Mouse (Mus musculus): Measurements from ENCODE around the gene Timm8b. TPM values are rescaled to one million over a fixed set of nuclear protein-coding genes. Genes with fewer than 3 reads are reported as not detected.

Timm8b gene
- polyA plus RNA-seq, 1 experiment: 184 TPM

DNA sequence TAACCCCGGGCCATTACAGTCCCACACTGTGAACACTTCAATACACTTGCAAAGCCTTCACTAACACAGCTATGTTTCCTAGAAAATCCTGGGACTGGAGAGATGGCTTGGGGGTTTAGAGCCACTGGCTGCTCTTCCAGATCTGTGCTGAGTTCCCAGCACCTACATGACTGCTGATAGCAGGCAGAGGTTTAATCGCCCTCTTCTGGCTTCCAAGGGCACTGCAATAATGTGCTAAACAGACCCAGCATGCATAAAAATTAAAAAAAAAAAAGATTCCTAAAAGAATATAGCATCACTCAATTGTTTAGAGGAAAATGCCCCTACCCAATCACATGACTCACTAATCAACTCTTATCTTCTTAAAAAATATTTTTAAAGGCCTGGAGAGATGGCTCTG, 29.3 kb downstream of the Timm8b start:
- no peaks in the 10 kb centered on the region for H3K27me3 ChIP-seq (ENCODE audit: control insufficient read depth, insufficient read depth, insufficient read length)
- H3K36me3 ChIP-seq (ENCODE audit: control insufficient read depth, insufficient read depth): peaks cover 14% of the 10 kb centered on the region
- TF ChIP-seq TCF3 (IDR thresholded peaks at IDR 0.05; ENCODE audit: insufficient read length, low read depth) (no peak), MYOG (IDR thresholded peaks at IDR 0.05; ENCODE audit: control insufficient read depth in 1 of 3, insufficient read depth in 1 of 3, insufficient read length in 2 of 3, low read depth in 2 of 3) (no peak), POLR2AphosphoS2 (IDR thresholded peaks at IDR 0.05; ENCODE audit: insufficient read length, low read depth) (no peak), SRF (IDR thresholded peaks at IDR 0.05; ENCODE audit: control insufficient read depth, insufficient read length, low read depth) (no peak), MYOD1 (IDR thresholded peaks at IDR 0.05; ENCODE audit: control insufficient read depth in 1 of 3, insufficient read length in 2 of 3, low read depth in 2 of 3) (no peak), TCF12 (IDR thresholded peaks at IDR 0.05; ENCODE audit: insufficient read depth, poor library complexity, severe bottlenecking) (no peak), REST (IDR thresholded peaks at IDR 0.05; ENCODE audit: insufficient read depth, insufficient read length) (no peak), CEBPB (IDR thresholded peaks at IDR 0.05; ENCODE audit: insufficient read depth, poor library complexity, severe bottlenecking) (no peak), E2F4 (IDR thresholded peaks at IDR 0.05; ENCODE audit: insufficient read depth) (no peak), POLR2A (IDR thresholded peaks at IDR 0.05; ENCODE audit: insufficient read length, low read depth) (no peak), USF1 (IDR thresholded peaks at IDR 0.05; ENCODE audit: low read depth) (no peak), MAX (IDR thresholded peaks at IDR 0.05; ENCODE audit: low read depth) (no peak)
- H3K4me2 ChIP-seq (ENCODE audit: low read depth): no peak overlapping the region
- no peaks in the 10 kb centered on the region for H3K79me2 ChIP-seq (ENCODE audit: control insufficient read depth, insufficient read depth)
- H3ac ChIP-seq (ENCODE audit: control insufficient read depth, insufficient read length): no peak overlapping the region
- no peak overlapping the region for H3K4me3 ChIP-seq

DNA sequence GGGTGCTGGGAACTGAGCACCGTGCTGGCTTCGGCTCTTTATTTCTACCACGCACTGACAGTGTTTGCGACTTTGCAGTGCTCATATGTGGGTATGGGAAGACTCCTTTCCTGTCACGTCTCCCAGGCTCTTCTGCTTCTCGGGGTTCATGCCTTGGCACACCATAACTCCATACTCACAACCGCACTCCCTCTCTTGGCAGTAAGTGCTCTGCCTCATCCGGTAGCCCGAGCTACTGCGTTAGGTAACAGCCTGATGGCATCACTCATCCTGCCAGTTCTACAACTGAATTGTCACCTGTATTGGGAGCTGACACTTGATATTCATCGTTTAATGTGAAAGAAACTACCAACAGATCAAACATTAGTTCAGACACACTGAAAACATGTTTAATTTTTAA, 30.6 kb downstream of the Timm8b start:
- H3ac ChIP-seq (ENCODE audit: control insufficient read depth, insufficient read length): no peak overlapping the region
- no peaks in the 10 kb centered on the region for H3K79me2 ChIP-seq (ENCODE audit: control insufficient read depth, insufficient read depth)
- no peaks in the 10 kb centered on the region for H3K27me3 ChIP-seq (ENCODE audit: control insufficient read depth, insufficient read depth, insufficient read length)
- TF ChIP-seq SRF (IDR thresholded peaks at IDR 0.05; ENCODE audit: control insufficient read depth, insufficient read length, low read depth) (no peak), CEBPB (IDR thresholded peaks at IDR 0.05; ENCODE audit: insufficient read depth, poor library complexity, severe bottlenecking) (no peak), MAX (IDR thresholded peaks at IDR 0.05; ENCODE audit: low read depth) (no peak), E2F4 (IDR thresholded peaks at IDR 0.05; ENCODE audit: insufficient read depth) (no peak), MYOG (IDR thresholded peaks at IDR 0.05; ENCODE audit: control insufficient read depth in 1 of 3, insufficient read depth in 1 of 3, insufficient read length in 2 of 3, low read depth in 2 of 3) (no peak), USF1 (IDR thresholded peaks at IDR 0.05; ENCODE audit: low read depth) (no peak), REST (IDR thresholded peaks at IDR 0.05; ENCODE audit: insufficient read depth, insufficient read length) (no peak), MYOD1 (IDR thresholded peaks at IDR 0.05; ENCODE audit: control insufficient read depth in 1 of 3, insufficient read length in 2 of 3, low read depth in 2 of 3) (no peak), POLR2AphosphoS2 (IDR thresholded peaks at IDR 0.05; ENCODE audit: insufficient read length, low read depth) (no peak), TCF12 (IDR thresholded peaks at IDR 0.05; ENCODE audit: insufficient read depth, poor library complexity, severe bottlenecking) (no peak), TCF3 (IDR thresholded peaks at IDR 0.05; ENCODE audit: insufficient read length, low read depth) (no peak), POLR2A (IDR thresholded peaks at IDR 0.05; ENCODE audit: insufficient read length, low read depth) (no peak)
- no peak overlapping the region for H3K4me2 ChIP-seq (ENCODE audit: low read depth)
- peaks cover 14% of the 10 kb centered on the region for H3K36me3 ChIP-seq (ENCODE audit: control insufficient read depth, insufficient read depth)
- no peak overlapping the region for H3K4me3 ChIP-seq

DNA sequence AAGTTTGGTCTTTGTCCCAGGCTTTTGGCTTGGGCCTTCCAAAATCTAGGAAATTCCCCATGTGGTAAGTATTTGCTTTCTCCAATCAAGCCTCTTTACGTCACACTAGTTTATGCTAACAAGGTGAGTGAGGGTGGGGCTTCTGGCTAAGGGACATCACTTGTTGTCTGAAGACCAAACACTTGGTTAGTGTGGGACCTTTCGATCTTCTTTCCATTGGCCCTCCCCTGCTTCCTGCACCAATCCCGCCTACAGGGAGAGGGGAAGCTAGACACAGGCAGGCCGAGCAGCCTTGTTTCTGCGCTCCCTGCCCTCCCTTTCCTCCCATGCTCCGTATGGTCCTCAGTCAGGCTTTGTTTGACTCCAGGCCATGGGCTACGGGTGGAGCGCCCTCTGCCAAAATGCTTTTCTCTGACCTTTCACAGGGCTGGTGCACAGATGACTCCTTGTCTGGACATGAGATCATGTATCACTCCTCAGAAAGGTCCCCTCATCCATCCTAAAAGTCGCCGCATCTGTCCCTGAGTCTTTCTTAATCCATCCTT, 43.2 kb downstream of the Timm8b start:
- Histone ChIP-seq H3K27me3 (ENCODE audit: control insufficient read depth, insufficient read depth, insufficient read length) (no peaks in the 10 kb centered on the region), H3K36me3 (ENCODE audit: control insufficient read depth, insufficient read depth) (peaks cover 39% of the 10 kb centered on the region), H3K79me2 (ENCODE audit: control insufficient read depth, insufficient read depth) (no peaks in the 10 kb centered on the region), H3ac (ENCODE audit: control insufficient read depth, insufficient read length) (no peak overlapping the region), H3K4me2 (ENCODE audit: low read depth) (no peak overlapping the region), H3K4me3 (no peak overlapping the region)
- TF ChIP-seq MYOG (IDR thresholded peaks at IDR 0.05; ENCODE audit: control insufficient read depth in 1 of 3, insufficient read depth in 1 of 3, insufficient read length in 2 of 3, low read depth in 2 of 3) (no peak), MAX (IDR thresholded peaks at IDR 0.05; ENCODE audit: low read depth) (no peak)

DNA sequence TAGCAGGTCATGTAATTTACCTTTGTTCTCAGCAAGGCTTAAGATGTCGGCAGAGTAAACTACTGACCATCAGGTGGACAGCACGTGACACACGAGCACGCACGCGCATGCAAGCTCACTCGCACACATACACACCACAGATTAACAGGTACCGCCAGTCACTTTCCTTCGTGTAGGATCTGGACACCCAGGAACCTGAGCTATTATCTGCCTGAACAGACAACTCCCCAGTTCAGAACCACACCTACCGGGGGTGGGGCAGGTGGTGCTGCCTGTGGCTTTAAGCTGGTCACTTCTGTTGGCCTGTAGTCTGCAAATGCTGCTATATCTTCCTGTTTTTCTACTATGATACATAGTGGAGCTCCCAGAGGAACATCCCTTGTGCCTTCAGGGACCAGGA, 46.8 kb downstream of the Timm8b start:
- Histone ChIP-seq H3K4me3 (no peak overlapping the region), H3K27me3 (ENCODE audit: control insufficient read depth, insufficient read depth, insufficient read length) (no peaks in the 10 kb centered on the region), H3K36me3 (ENCODE audit: control insufficient read depth, insufficient read depth) (peaks cover 41% of the 10 kb centered on the region), H3ac (ENCODE audit: control insufficient read depth, insufficient read length) (no peak overlapping the region), H3K4me2 (ENCODE audit: low read depth) (no peak overlapping the region), H3K79me2 (ENCODE audit: control insufficient read depth, insufficient read depth) (no peaks in the 10 kb centered on the region)
- no peak for TF ChIP-seq E2F4 (IDR thresholded peaks at IDR 0.05; ENCODE audit: insufficient read depth)
- TF ChIP-seq REST (IDR thresholded peaks at IDR 0.05; ENCODE audit: insufficient read depth, insufficient read length): no peak
- no peak for TF ChIP-seq POLR2A (IDR thresholded peaks at IDR 0.05; ENCODE audit: insufficient read length, low read depth)
- no peak for TF ChIP-seq USF1 (IDR thresholded peaks at IDR 0.05; ENCODE audit: low read depth)
- no peak for TF ChIP-seq MAX (IDR thresholded peaks at IDR 0.05; ENCODE audit: low read depth)
- TF ChIP-seq TCF3 (IDR thresholded peaks at IDR 0.05; ENCODE audit: insufficient read length, low read depth): no peak
- no peak for TF ChIP-seq CEBPB (IDR thresholded peaks at IDR 0.05; ENCODE audit: insufficient read depth, poor library complexity, severe bottlenecking)
- TF ChIP-seq SRF (IDR thresholded peaks at IDR 0.05; ENCODE audit: control insufficient read depth, insufficient read length, low read depth): no peak
- no peak for TF ChIP-seq POLR2AphosphoS2 (IDR thresholded peaks at IDR 0.05; ENCODE audit: insufficient read length, low read depth)
- no peak for TF ChIP-seq MYOG (IDR thresholded peaks at IDR 0.05; ENCODE audit: control insufficient read depth in 1 of 3, insufficient read depth in 1 of 3, insufficient read length in 2 of 3, low read depth in 2 of 3)
- TF ChIP-seq TCF12 (IDR thresholded peaks at IDR 0.05; ENCODE audit: insufficient read depth, poor library complexity, severe bottlenecking): no peak
- TF ChIP-seq MYOD1 (IDR thresholded peaks at IDR 0.05; ENCODE audit: control insufficient read depth in 1 of 3, insufficient read length in 2 of 3, low read depth in 2 of 3): no peak

Other genes with a start within 250 kb of the Timm8b start
- 7.9 TPM for gene Plet1, start 109.4 kb upstream of the Timm8b start, polyA plus RNA-seq (2012; fragmentation: generic; extraction: Trizol)
- 29.4 TPM for gene Pts, start 75.2 kb upstream of the Timm8b start, polyA plus RNA-seq (2012; fragmentation: generic; extraction: Trizol)
- 1.9 TPM for gene Il18, start 49.1 kb upstream of the Timm8b start, polyA plus RNA-seq (2012; fragmentation: generic; extraction: Trizol)
- 0.02 TPM for gene Bco2, start 48.7 kb upstream of the Timm8b start, polyA plus RNA-seq (2012; fragmentation: generic; extraction: Trizol)
- not detected for gene Tex12, start 42.6 kb upstream of the Timm8b start, polyA plus RNA-seq (2012; fragmentation: generic; extraction: Trizol)
- 210 TPM for gene Sdhd, start 98 bp upstream of the Timm8b start, polyA plus RNA-seq (2012; fragmentation: generic; extraction: Trizol)
- 2.2 TPM for gene Pih1d2, start 13.4 kb downstream of the Timm8b start, polyA plus RNA-seq (2012; fragmentation: generic; extraction: Trizol)
- 4.8 TPM for gene Nkapd1, start 13.6 kb downstream of the Timm8b start, polyA plus RNA-seq (2012; fragmentation: generic; extraction: Trizol)
- gene Dlat, start 55.9 kb downstream of the Timm8b start, polyA plus RNA-seq (2012; fragmentation: generic; extraction: Trizol): 64.6 TPM
- gene Dixdc1, start 135.6 kb downstream of the Timm8b start, polyA plus RNA-seq (2012; fragmentation: generic; extraction: Trizol): 1.1 TPM
- gene 2310030G06Rik, start 142.6 kb downstream of the Timm8b start, polyA plus RNA-seq (2012; fragmentation: generic; extraction: Trizol): 1.1 TPM
- gene Cryab, start 147.4 kb downstream of the Timm8b start, polyA plus RNA-seq (2012; fragmentation: generic; extraction: Trizol): 915 TPM
- 249 TPM for gene Hspb2, start 148.4 kb downstream of the Timm8b start, polyA plus RNA-seq (2012; fragmentation: generic; extraction: Trizol)
- gene Fdxacb1, start 164.3 kb downstream of the Timm8b start, polyA plus RNA-seq (2012; fragmentation: generic; extraction: Trizol): 3.6 TPM
- 22.5 TPM for gene Alg9, start 171.1 kb downstream of the Timm8b start, polyA plus RNA-seq (2012; fragmentation: generic; extraction: Trizol)
- 12.8 TPM for gene 1110032A03Rik, start 171.6 kb downstream of the Timm8b start, polyA plus RNA-seq (2012; fragmentation: generic; extraction: Trizol)
- gene Ppp2r1b, start 241.4 kb downstream of the Timm8b start, polyA plus RNA-seq (2012; fragmentation: generic; extraction: Trizol): 12.9 TPM

Measured in myocyte (in vitro differentiated cells).